Mouse (Mus musculus): ENCODE data around the gene Psmb7.

DNA sequence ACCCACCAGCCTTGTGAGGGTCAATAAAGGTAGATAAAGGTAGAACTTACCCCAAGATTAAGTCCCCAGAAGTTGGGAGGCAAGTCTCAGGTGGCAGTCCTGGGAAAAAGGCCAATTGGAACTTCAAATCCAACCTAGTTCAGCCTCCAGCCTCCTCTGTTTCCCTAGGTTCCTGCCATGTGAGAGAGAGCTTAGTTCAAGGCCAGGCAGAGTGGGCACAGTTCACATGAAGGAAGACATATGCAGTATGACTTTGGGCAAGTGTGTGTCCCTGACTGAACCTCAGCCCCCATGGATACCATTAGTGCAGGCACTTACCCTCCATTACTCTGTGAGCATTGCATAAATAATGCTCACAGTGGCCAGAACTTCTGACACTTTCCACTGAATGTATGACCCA lies 98.2 kb downstream of the Psmb7 start:
- TF ChIP-seq POLR2A (IDR thresholded peaks at IDR 0.05; ENCODE audit: control insufficient read depth, extremely low read depth, insufficient read depth, low read length, poor library complexity) (no peak), CTCF (IDR thresholded peaks at IDR 0.05; ENCODE audit: borderline replicate concordance, control insufficient read depth, extremely low read depth, insufficient read depth, low read length, poor library complexity) (no peak)

All from thymus, adult 2 months (tissue).